Mouse (Mus musculus) hindbrain, embryonic 12.5 days (tissue): ENCODE results near the gene Adamts16. TPM values are rescaled to one million over a fixed set of nuclear protein-coding genes. Genes with fewer than 3 reads are reported as not detected.

Source experiments
- ATAC-seq: fragments of 200-750 bp; cut with Nextera tagmentation; 2 replicates; pipeline ENCODE4 v1.8.0; 2017; ENCODE audit warnings: moderate TSS enrichment; ENCODE audit not compliant: low FRiP score
- H3K27ac ChIP-seq: fragments of 300-500 bp; sonication (generic); 2 replicates; pipeline ENCODE4 v1.5.1; 2016; ENCODE audit warnings: mild to moderate bottlenecking
- H3K27me3 ChIP-seq: fragments of 300-500 bp; sonication (generic); 2 replicates; pipeline ENCODE4 v1.6.1; 2016; ENCODE audit warnings: mild to moderate bottlenecking
- H3K36me3 ChIP-seq: fragments of 300-500 bp; sonication (generic); 2 replicates; pipeline ENCODE4 v1.6.1; 2016; ENCODE audit warnings: mild to moderate bottlenecking
- H3K4me1 ChIP-seq: fragments of 300-500 bp; sonication (generic); 2 replicates; pipeline ENCODE4 v1.6.1; 2016
- H3K4me2 ChIP-seq: fragments of 300-500 bp; sonication (generic); replicated peaks from 2 replicates; pipeline ENCODE4 v1.6.1; 2016; ENCODE audit warnings: mild to moderate bottlenecking
- H3K4me3 ChIP-seq: fragments of 300-500 bp; sonication (generic); 2 replicates; pipeline ENCODE4 v1.5.1; 2016; ENCODE audit warnings: mild to moderate bottlenecking
- H3K9ac ChIP-seq: fragments of 300-500 bp; sonication (generic); 2 replicates; pipeline ENCODE4 v1.6.1; 2016; ENCODE audit warnings: mild to moderate bottlenecking, moderate library complexity
- H3K9me3 ChIP-seq: fragments of 300-500 bp; sonication (generic); replicated peaks from 2 replicates; pipeline ENCODE4 v1.6.1; 2016; ENCODE audit warnings: mild to moderate bottlenecking
- WGBS: fragments of 180-500 bp; shearing (Covaris S2); methylation state at CpG from one replicate; pipeline ENCODE4 v1.1.7; 2016; 5-methylcytosine and 5-hydroxymethylcytosine counted together
- polyA plus RNA-seq: library from polyadenylated mRNA; unstranded; fragments of >200 nt; fragmentation: Nextera tagmentation; extraction: Ambion mirVana; gene quantifications from 2 replicates; pipeline ENCODE4 v1.2.1, GENCODE M21; 2016

Gene Adamts16
- polyA plus RNA-seq, 1 experiment from 2014 or later: 3.5 TPM

DNA sequence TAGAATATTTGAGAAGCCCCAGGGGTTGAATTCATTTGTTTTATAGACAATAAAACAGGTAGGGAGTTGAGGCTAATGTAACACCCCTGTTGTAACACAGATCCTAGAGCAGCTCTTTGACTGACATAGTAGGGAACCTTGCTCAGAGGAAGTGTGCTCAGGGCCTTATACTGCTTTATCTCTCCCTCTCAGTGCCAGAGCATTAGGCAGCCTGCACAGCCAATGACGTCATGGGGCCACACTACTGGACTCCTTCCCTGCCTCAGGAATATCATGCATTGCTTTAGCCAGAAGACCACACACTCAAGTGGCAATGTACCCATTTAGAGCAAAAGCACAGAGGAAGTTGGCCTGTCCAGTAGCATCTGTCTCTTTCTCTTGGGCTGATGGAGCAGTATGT lies 121.6 kb downstream of the Adamts16 start:
- no peak for ATAC-seq
- H3K4me1 ChIP-seq: no peaks in the 10 kb centered on the region
- H3K9ac ChIP-seq: no peak overlapping the region
- H3K4me3 ChIP-seq: no peak overlapping the region
- H3K36me3 ChIP-seq: no peaks in the 10 kb centered on the region
- H3K27ac ChIP-seq: no peak overlapping the region
- H3K4me2 ChIP-seq: no peak overlapping the region
- H3K9me3 ChIP-seq: no peaks in the 10 kb centered on the region
- WGBS: 80% methylated on average over 1 of the region's 1 CpGs
- H3K27me3 ChIP-seq: no peaks in the 10 kb centered on the region

DNA sequence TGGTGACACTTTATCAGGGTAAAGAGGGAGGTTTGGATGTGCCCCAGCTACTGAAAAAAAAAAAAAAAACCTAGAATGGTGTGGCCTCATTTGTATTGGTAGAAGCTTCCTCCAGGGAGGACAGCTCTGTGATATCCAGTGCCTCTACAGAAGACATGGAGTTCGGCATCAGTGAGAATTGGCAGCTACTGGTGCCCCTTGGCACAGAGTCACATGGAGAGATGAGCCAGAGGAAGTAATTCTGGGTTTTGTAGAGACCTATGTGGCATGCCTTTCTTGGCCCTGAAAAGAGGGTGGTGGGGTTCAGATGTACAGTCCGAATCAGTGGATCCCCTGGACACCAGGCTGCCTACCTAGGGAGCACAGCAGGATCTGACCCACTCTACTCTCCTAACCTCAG lies 122.8 kb downstream of the Adamts16 start:
- Histone ChIP-seq H3K36me3 (no peaks in the 10 kb centered on the region), H3K4me2 (no peak overlapping the region), H3K9me3 (no peaks in the 10 kb centered on the region), H3K4me3 (no peak overlapping the region), H3K9ac (no peak overlapping the region), H3K27ac (no peak overlapping the region), H3K4me1 (no peaks in the 10 kb centered on the region), H3K27me3 (no peaks in the 10 kb centered on the region)
- WGBS: 81% methylated on average over 2 of the region's 2 CpGs
- ATAC-seq: no peak

DNA sequence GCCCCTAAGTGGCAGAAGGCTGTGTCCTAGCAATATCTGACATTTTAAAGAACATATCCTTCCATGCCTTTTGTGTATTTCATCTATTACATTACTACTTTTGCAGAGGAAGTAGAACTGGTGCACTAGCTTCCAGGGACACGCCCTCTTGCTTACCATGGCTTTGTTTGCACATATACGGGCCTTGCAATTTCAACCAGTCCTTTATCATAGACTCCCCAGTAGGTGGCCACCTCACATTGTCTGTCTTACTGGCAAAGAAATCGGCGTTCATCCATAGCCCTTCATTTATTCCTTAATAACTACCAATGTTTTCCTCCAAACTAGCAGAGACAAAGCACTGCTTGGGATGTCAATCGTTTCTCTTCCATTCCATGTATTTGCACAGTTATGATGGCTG lies 125.6 kb downstream of the Adamts16 start:
- H3K27me3 ChIP-seq: no peaks in the 10 kb centered on the region
- no peak overlapping the region for H3K4me2 ChIP-seq
- H3K9ac ChIP-seq: no peak overlapping the region
- 71% methylated on average over 5 of the region's 5 CpGs for WGBS
- no peak overlapping the region for H3K4me3 ChIP-seq
- no peaks in the 10 kb centered on the region for H3K4me1 ChIP-seq
- no peak overlapping the region for H3K27ac ChIP-seq
- ATAC-seq: no peak
- no peaks in the 10 kb centered on the region for H3K9me3 ChIP-seq
- H3K36me3 ChIP-seq: no peaks in the 10 kb centered on the region

DNA sequence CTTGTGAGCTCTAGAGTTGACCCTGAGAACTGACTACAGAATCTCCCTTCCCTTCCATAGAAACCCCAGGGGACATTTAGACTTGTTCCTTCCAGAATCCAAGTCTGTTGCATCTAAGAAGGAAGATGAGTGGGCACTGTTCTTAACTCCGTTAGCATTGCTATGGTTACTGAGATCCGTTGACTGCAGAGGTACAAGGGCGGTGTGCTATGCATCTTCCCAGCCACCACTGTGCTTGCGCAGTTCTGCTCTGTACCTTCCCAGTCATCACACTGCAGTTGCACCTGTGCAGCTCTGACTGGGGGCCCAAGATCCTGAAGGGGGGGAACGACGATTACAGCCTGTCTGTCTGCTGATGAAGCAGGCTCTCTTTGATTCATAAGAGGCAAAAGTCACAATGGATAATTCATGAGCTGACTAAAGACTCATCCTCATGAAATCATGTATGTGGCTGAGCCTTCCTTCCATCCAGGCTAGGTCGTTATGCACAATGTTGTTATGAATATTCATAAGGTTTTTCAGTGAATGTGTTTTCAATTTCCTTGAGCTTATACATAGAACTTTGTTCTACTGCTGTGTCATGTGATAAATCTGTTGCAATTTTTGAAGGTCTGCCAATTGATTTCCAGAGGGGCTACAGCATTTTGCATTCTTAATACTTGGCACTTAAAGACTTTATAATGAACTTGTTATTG lies 127.4 kb downstream of the Adamts16 start:
- no peaks in the 10 kb centered on the region for H3K4me1 ChIP-seq
- H3K27ac ChIP-seq: no peak overlapping the region
- H3K9me3 ChIP-seq: no peaks in the 10 kb centered on the region
- no peaks in the 10 kb centered on the region for H3K27me3 ChIP-seq
- H3K36me3 ChIP-seq: no peaks in the 10 kb centered on the region
- no peak overlapping the region for H3K9ac ChIP-seq
- ATAC-seq: no peak
- no peak overlapping the region for H3K4me2 ChIP-seq
- 71% methylated on average over 7 of the region's 7 CpGs for WGBS
- no peak overlapping the region for H3K4me3 ChIP-seq

DNA sequence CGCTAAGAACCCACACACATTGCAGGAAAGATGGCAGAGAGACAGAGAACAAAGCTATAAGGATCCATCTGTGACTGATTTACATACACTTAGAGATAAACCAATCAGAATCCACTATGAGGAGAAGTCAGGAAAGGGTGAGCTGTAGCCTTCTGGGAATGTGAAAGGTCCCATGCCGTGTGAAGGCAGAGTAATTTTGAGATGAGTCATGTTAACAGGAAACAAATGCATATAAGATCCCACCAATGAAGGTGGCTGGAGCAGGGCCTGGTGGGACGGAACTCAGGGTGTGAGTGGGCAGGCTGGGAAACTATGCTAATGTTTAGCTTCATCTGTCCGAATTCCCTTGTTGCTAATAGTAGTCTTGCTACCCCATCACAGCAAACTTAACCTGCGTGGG lies 128.3 kb downstream of the Adamts16 start:
- Histone ChIP-seq H3K9ac (no peak overlapping the region), H3K27me3 (no peaks in the 10 kb centered on the region), H3K9me3 (no peaks in the 10 kb centered on the region), H3K36me3 (no peaks in the 10 kb centered on the region), H3K27ac (no peak overlapping the region), H3K4me1 (no peaks in the 10 kb centered on the region), H3K4me3 (no peak overlapping the region), H3K4me2 (no peak overlapping the region)
- 80% methylated on average over 5 of the region's 5 CpGs for WGBS
- no peak for ATAC-seq

DNA sequence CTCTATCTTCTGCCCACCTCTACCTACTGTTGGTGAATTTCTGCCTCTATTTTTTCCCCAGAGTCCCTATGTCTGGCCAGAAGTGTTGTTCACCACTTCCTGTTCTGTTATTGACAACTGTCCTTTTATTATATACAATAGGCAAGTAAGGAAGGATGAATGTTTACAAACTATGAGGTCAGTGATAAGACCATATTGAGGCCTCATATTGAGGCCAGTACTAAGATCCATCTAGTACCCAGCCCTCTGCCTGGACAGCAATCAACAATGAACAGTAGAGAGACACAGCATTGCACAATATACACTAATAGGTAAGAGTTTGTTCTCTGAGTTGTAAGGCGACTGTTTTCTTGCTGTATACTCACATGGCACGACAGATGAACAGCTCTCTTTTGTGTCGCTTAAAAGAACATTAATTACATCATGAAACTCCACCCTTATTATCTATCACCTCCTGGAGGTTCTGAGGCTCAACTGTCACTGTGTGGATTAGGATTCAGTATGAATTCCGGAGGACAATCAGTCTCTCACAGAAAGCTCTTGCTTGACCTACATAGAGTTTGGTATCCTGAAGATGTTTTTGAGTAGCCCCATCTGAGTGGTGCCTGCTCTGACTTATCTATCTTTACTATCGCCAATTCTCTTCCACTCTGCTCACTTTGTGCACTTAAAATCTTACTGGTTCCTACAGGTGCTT lies 134.3 kb downstream of the Adamts16 start:
- Histone ChIP-seq H3K9ac (no peak overlapping the region), H3K4me3 (no peak overlapping the region), H3K36me3 (no peaks in the 10 kb centered on the region), H3K27me3 (no peaks in the 10 kb centered on the region), H3K4me2 (no peak overlapping the region), H3K9me3 (no peaks in the 10 kb centered on the region), H3K27ac (no peak overlapping the region), H3K4me1 (no peaks in the 10 kb centered on the region)
- ATAC-seq: no peak
- WGBS: 86% methylated on average over 5 of the region's 5 CpGs

DNA sequence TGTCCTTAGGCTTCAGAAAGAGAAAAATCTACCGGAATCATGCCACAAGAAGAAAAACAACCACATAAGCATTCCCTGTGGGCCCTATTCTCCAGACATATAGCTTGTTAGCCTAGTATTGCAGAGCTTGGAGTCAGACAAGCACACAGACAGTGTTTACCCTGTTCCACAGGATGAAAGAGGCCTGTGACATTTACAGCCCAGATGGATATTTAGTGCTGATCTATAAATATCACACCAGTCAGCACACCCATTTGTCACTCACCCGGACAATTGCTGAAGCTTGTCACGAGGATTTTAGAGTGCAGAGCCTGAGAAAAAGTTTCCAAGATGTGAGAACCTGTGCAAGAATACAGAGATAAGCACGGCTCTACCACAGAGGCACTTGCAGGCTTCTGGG lies 138.7 kb downstream of the Adamts16 start:
- Histone ChIP-seq H3K9me3 (no peaks in the 10 kb centered on the region), H3K4me2 (no peak overlapping the region), H3K27me3 (no peaks in the 10 kb centered on the region), H3K4me1 (no peaks in the 10 kb centered on the region), H3K27ac (no peak overlapping the region), H3K4me3 (no peak overlapping the region), H3K9ac (no peak overlapping the region), H3K36me3 (no peaks in the 10 kb centered on the region)
- WGBS: 72% methylated on average over 4 of the region's 4 CpGs
- ATAC-seq: no peak

DNA sequence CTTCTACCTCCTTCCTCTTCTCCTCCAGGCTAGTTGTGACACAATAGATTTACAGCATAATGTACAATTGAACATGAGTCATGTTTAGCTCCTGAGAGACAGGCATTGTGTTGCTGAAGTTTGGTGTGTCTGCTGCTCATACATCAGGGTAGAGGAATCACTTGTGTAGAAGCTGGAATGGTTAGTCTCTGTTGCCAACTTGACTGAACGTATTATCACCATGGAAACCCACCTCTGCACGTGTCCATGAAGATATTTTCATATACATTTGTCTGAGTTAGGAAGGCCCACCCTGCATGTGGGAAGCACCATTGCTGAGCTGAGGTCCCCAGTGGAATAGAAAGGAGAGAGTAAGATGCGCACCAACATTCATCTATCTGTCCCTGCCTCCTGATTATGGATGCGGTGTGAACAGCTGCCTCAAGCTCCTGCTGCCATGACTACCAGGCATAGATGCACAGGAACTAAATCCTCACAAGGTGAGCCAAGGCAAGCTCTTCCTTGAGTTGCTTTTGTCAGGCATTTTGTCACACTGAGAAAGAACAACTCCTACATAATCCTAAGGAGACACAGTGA lies 142.7 kb downstream of the Adamts16 start:
- H3K9me3 ChIP-seq: no peaks in the 10 kb centered on the region
- no peak overlapping the region for H3K4me2 ChIP-seq
- no peaks in the 10 kb centered on the region for H3K36me3 ChIP-seq
- H3K4me1 ChIP-seq: no peaks in the 10 kb centered on the region
- no peak overlapping the region for H3K9ac ChIP-seq
- ATAC-seq: no peak
- H3K27me3 ChIP-seq: no peaks in the 10 kb centered on the region
- no peak overlapping the region for H3K27ac ChIP-seq
- no peak overlapping the region for H3K4me3 ChIP-seq
- WGBS: 84% methylated on average over 4 of the region's 4 CpGs

DNA sequence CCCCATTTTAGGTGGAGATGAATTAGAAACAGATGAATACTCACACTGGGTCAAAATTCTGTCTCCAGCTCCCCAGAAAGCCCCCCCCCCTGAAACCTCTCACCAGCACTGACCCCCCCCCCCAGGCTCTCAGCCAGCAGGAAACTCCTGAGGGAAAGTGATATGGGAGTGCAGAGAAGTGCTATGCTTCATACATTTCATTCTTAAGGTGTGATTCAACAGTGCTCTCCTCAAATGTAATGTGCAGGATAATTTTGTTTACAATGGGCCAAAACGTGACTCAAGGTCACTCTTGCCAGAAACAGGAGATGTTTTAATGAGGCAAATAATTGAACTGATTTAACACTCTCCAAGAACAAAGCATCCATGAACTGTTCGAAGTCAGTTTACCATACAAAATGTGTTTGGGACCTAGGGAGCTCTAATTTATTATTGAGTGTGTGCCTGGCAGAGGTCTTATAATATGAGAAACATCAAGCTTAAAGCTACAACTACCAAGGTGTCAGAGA lies 152.1 kb downstream of the Adamts16 start:
- Histone ChIP-seq H3K27me3 (no peaks in the 10 kb centered on the region), H3K4me2 (no peak overlapping the region), H3K4me1 (no peaks in the 10 kb centered on the region; the same call in 1 of the 2 replicates), H3K36me3 (no peaks in the 10 kb centered on the region), H3K9me3 (no peaks in the 10 kb centered on the region), H3K4me3 (no peak overlapping the region), H3K9ac (no peak overlapping the region), H3K27ac (no peak overlapping the region)
- ATAC-seq: no peak
- 63% methylated on average over 2 of the region's 2 CpGs for WGBS

DNA sequence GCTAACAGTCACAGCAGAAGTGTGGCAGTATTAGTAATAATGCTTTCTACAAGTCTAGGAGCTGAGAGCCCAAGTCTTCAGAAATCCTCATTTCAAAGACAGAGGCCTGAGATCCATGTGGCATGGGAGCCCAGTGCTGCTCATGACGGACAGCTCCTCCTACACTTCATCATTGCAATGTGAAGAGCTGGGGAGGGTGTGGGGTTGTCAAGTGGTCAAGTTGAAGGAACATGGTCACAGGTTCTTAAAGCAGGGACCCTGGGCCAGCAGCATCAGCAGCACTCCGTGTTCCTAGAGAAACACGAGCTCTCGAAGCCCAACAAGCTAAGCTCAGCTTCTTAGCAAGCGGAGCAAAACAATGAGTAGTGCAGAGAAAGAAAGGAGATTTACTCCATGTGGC lies 155.8 kb downstream of the Adamts16 start:
- 75% methylated on average over 5 of the region's 5 CpGs for WGBS
- no peak for ATAC-seq
- no peak overlapping the region for H3K4me3 ChIP-seq
- H3K27ac ChIP-seq: no peak overlapping the region
- H3K27me3 ChIP-seq: no peaks in the 10 kb centered on the region
- no peak overlapping the region for H3K9ac ChIP-seq
- H3K36me3 ChIP-seq: no peaks in the 10 kb centered on the region
- H3K4me1 ChIP-seq: no peaks in the 10 kb centered on the region; the same call in 1 of the 2 replicates
- no peak overlapping the region for H3K4me2 ChIP-seq
- H3K9me3 ChIP-seq: no peaks in the 10 kb centered on the region

DNA sequence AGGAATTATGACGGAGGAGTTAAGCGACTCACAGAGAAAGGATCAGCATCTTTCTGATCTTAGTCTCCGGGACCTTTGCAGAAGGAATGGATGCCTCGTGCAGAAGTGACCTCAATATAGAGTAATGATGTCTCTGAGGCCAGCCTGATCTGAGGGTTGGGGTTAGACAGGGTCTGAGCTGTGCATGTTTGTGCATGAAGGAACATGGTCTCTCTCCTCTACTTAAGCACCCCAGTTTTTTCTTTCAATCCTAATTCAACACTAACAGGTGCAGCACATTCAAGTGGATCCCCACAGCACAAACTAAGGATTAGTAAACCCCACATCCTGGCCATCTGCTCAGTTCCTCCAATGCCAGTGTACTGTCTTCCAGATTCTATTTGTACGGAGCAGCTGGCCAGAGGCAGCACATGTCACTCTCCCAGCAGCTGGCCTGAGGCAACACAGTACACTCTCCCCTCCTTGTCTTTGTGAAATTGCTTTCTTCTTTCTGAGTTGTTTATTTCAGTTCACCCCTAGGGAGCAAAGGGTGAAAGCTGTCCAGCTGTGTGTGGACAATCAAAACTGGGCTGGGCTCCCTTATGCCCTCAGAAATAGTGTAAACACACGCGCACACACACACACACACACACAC lies 156.5 kb downstream of the Adamts16 start:
- ATAC-seq: no peak
- H3K4me1 ChIP-seq: no peaks in the 10 kb centered on the region; the same call in 1 of the 2 replicates
- WGBS: 64% methylated on average over 7 of the region's 7 CpGs
- H3K4me2 ChIP-seq: no peak overlapping the region
- H3K27me3 ChIP-seq: no peaks in the 10 kb centered on the region
- H3K9me3 ChIP-seq: no peaks in the 10 kb centered on the region
- no peaks in the 10 kb centered on the region for H3K36me3 ChIP-seq
- no peak overlapping the region for H3K4me3 ChIP-seq
- H3K27ac ChIP-seq: no peak overlapping the region
- no peak overlapping the region for H3K9ac ChIP-seq

DNA sequence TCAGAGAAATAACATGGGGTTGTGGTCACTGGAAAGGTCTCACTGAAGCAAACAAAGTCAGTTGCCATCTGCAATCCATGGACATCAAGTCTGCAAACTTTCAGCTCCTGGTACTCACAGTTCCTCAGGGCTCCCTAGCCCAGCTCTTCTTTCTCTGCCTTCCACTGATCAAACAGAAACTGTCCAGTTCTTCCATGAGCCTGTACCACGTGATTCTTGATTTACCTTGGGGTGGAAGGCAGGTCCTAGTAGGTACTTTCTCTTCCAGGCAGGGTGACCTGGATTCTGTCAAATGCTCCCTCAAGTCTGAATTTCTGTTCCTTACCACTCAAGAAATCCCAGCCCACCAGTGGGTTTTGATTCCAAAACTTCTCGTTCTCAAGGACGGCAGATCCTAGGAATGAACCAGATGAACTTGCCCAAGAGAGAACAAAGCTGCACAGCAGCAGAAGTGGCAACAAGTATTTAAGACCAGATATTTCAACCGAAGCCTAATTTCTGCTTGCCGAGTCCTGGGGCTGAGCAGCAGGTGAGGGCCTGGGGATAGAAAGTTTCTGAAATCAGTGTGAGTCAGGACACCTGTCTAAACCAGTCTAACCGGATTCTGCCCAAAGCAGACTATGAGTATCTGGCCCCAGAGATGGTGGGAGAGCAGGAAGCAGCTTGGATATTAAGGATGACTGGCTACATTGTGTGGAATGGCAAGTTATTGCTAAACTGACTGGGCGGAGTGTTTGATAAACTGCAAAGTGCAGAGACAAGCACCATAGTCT lies 160.0 kb downstream of the Adamts16 start:
- 87% methylated on average over 7 of the region's 7 CpGs for WGBS

More for the DNA sequence above, 160.0 kb downstream of the Adamts16 start:
- Histone ChIP-seq H3K9ac (no peak overlapping the region), H3K36me3 (no peaks in the 10 kb centered on the region), H3K4me1 (no peaks in the 10 kb centered on the region; the same call in 1 of the 2 replicates), H3K27me3 (no peaks in the 10 kb centered on the region), H3K9me3 (no peaks in the 10 kb centered on the region), H3K4me2 (no peak overlapping the region), H3K4me3 (no peak overlapping the region), H3K27ac (no peak overlapping the region)
- no peak for ATAC-seq
